23 mouse cellular contexts compared by ENCODE assay signal in the genomic region with DNA sequence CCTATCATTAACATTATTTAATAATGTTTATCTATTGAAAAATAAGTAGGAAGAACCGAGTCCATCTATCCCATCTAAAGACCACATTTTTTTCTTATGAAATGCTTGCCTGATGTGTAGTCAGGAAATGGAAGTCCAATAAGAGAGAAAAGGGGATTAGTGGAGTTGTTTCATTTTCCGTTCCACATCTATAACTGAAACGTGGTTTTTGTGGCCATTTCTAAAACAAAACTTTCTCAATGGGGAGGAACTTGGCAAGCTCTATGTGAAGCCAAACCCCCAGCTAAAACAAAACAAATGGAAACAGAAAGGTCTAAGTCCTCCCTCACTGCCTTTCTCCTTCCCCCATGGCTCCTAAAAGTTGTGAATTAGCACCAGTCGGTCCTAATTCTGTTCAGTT. TPM values are rescaled to one million over a fixed set of nuclear protein-coding genes. Genes with fewer than 3 reads are reported as not detected.
DNase-seq lines count a peak whose midpoint lies in the region; ATAC-seq and TF ChIP-seq lines count a peak whose summit lies in the region.
"Had no signal": no experiment of that assay in that cellular context is flagged by ENCODE, and none has a peak within 500 bp of the region (broad histone marks: within the 10 kb centered on the region; RNA-seq: fewer than 3 reads in every experiment).

No protein-coding gene starts in this region.

- no peak overlapping the region for H3K4me2 ChIP-seq in hindbrain, embryonic 16.5 days (ENCODE audit: low read length)
- H3K4me2 ChIP-seq: heart, embryonic 13.5 days; hindbrain, embryonic 15.5 days; limb, embryonic 15.5 days; neural tube, embryonic 13.5 days; stomach, embryonic 15.5 days had no signal

- no peaks in the 10 kb centered on the region for H3K79me2 ChIP-seq in liver, adult 2 months (ENCODE audit: control insufficient read depth, insufficient read depth, low read length)

- TF ChIP-seq POLR2A in liver, adult 2 months (IDR thresholded peaks at IDR 0.05; ENCODE audit: extremely low read depth, insufficient read depth, low read length): no peak

- no peak overlapping the region for H3K27ac ChIP-seq in liver, adult 2 months (replicated peaks; ENCODE audit: insufficient read depth, low read depth, low read length)
- H3K27ac ChIP-seq in hindbrain, embryonic 16.5 days (ENCODE audit: low read depth, low read length): no peak overlapping the region
- H3K27ac ChIP-seq: forebrain, embryonic 13.5 days; heart, embryonic 13.5 days; hindbrain, embryonic 15.5 days; kidney, postnatal 0 days; limb, embryonic 15.5 days; neural tube, embryonic 13.5 days; stomach, embryonic 15.5 days had no signal

- H3K4me1 ChIP-seq in liver, adult 2 months (ENCODE audit: control insufficient read depth, insufficient read depth, low read length): no peaks in the 10 kb centered on the region
- H3K4me1 ChIP-seq in hindbrain, embryonic 16.5 days (ENCODE audit: control insufficient read depth, insufficient read depth, low read depth, low read length): peaks cover 9% of the 10 kb centered on the region

- peaks cover 14% of the 10 kb centered on the region for H3K27me3 ChIP-seq in liver, adult 2 months (ENCODE audit: control insufficient read depth, insufficient read depth, low read length)
- H3K27me3 ChIP-seq in hindbrain, embryonic 16.5 days (replicated peaks; ENCODE audit: control insufficient read depth, insufficient read depth, low read length): no peaks in the 10 kb centered on the region
- H3K27me3 ChIP-seq: forebrain, embryonic 13.5 days; heart, embryonic 13.5 days; hindbrain, embryonic 15.5 days; limb, embryonic 15.5 days; neural tube, embryonic 13.5 days; Patski; stomach, embryonic 15.5 days had no signal

- ATAC-seq in common myeloid progenitor, adult 5-6 weeks (replicated peaks; ENCODE audit: low read depth, poor library complexity, severe bottlenecking): peak; percentile 16
- ATAC-seq in megakaryocyte, adult 5-6 weeks (ENCODE audit: poor library complexity, severe bottlenecking): peak; percentile 25
- no peak for ATAC-seq in hindbrain, embryonic 16.5 days
- ATAC-seq: forebrain, embryonic 13.5 days; intestine, postnatal 0 days; liver, postnatal 0 days; Patski had no signal

- TF ChIP-seq CTCF in liver, adult 2 months (IDR thresholded peaks at IDR 0.05; ENCODE audit: low read depth, low read length): no peak

- peak; percentile 17 for DNase-seq in liver, adult 2 months (ENCODE audit: extremely low read depth, low read depth, low spot score)
- DNase-seq in liver: no peak
- no peak for DNase-seq in neural tube, embryonic 10.5 days (ENCODE audit: extremely low spot score, low spot score)
- DNase-seq in thymus, postnatal 36 days: no peak
- DNase-seq: cerebellum, adult 11 months; cerebellum, postnatal 14 days; embryo, embryonic 11 days; gastrocnemius, postnatal 10 days; liver, postnatal 0 days; lung, postnatal 10 days; thymus, adult 18-20 months had no signal

- H3K4me3 ChIP-seq in liver, adult 2 months (ENCODE audit: insufficient read depth, low read depth, low read length): no peak overlapping the region
- H3K4me3 ChIP-seq in hindbrain, embryonic 16.5 days (ENCODE audit: low read length): no peak overlapping the region
- H3K4me3 ChIP-seq: forebrain, embryonic 13.5 days; heart, embryonic 13.5 days; hindbrain, embryonic 15.5 days; limb, embryonic 15.5 days; neural tube, embryonic 13.5 days; stomach, embryonic 15.5 days had no signal

- WGBS in liver, adult 2 months: 66% methylated on average over 4 of the region's 4 CpGs
- 71% methylated on average over 4 of the region's 4 CpGs for WGBS in hindbrain, embryonic 16.5 days

- H3K9ac ChIP-seq in liver, adult 2 months (ENCODE audit: low read depth, low read length): no peak overlapping the region
- H3K9ac ChIP-seq in hindbrain, embryonic 16.5 days (ENCODE audit: low read depth, low read length): no peak overlapping the region
- H3K9ac ChIP-seq: forebrain, embryonic 13.5 days; heart, embryonic 13.5 days; hindbrain, embryonic 15.5 days; limb, embryonic 15.5 days; liver, postnatal 0 days; neural tube, embryonic 13.5 days; stomach, embryonic 15.5 days had no signal

- no peaks in the 10 kb centered on the region for H3K9me3 ChIP-seq in hindbrain, embryonic 16.5 days (ENCODE audit: control insufficient read depth, low read length)
- H3K9me3 ChIP-seq: forebrain, embryonic 13.5 days; heart, embryonic 13.5 days; hindbrain, embryonic 15.5 days; limb, embryonic 15.5 days; neural tube, embryonic 13.5 days; stomach, embryonic 15.5 days had no signal

- H3K36me3 ChIP-seq in liver, adult 2 months (ENCODE audit: control insufficient read depth, insufficient read depth, low read length): no peaks in the 10 kb centered on the region
- H3K36me3 ChIP-seq in hindbrain, embryonic 16.5 days (ENCODE audit: control insufficient read depth, insufficient read depth, low read length): no peaks in the 10 kb centered on the region
- H3K36me3 ChIP-seq: heart, embryonic 13.5 days; hindbrain, embryonic 15.5 days; limb, embryonic 15.5 days; neural tube, embryonic 13.5 days; stomach, embryonic 15.5 days had no signal

RNA-seq across cellular contexts. Expression of a gene that starts 2.8 kb away (rescaled TPM):
- 2.5 and 2.9 TPM in 2 replicates for total RNA-seq in liver, adult 2 months (2014; rRNA removed)
- polyA plus RNA-seq in liver, adult 2 months (2012; rRNA removed): 0.36 and 0.69 TPM in 2 replicates
- 67.3 and 70.5 TPM in 2 replicates for total RNA-seq in common myeloid progenitor, adult 5-6 weeks (2017)
- 45.9 and 50.8 TPM in 2 replicates for total RNA-seq in megakaryocyte, adult 5-6 weeks (2015)
- total RNA-seq in megakaryocyte, adult 5-6 weeks (2017): 64.8 and 73.1 TPM in 2 replicates
- polyA plus RNA-seq in hindbrain, embryonic 16.5 days (2015; fragmentation: Nextera tagmentation; extraction: Ambion mirVana): 17.7 and 22.9 TPM in 2 replicates

Comparison
In these comparisons a context has a peak if more than half of its experiments do, and no peak if none do; other contexts are left out.
1. RNA of a gene that starts 2.8 kb away (total RNA-seq): 45.9 to 73.1 TPM in megakaryocyte, adult 5-6 weeks and 67.3 to 70.5 TPM in common myeloid progenitor, adult 5-6 weeks; 2.5 to 2.9 TPM in liver, adult 2 months; every median in the first group is over 10 times any median in the second.